Mouse (Mus musculus): ENCODE measurements around the gene B4galt1. TPM values are rescaled to one million over a fixed set of nuclear protein-coding genes. Genes with fewer than 3 reads are reported as not detected.

The B4galt1 gene
- polyA plus RNA-seq, 1 experiment from 2014 or later, result 68.3 TPM

GRCm38 (mm10) chr4:40851031-40851762, 2.6 kb downstream of the B4galt1 start:
- Histone ChIP-seq H3K4me2 (ENCODE audit: low read depth, low read length) (peak overlapping the region; percentile 86), H3K27me3 (replicated peaks; ENCODE audit: control insufficient read depth, insufficient read depth, low read length) (no peaks in the 10 kb centered on the region), H3K9me3 (ENCODE audit: control insufficient read depth, low read length) (no peaks in the 10 kb centered on the region), H3K9ac (ENCODE audit: low read depth, low read length) (peak overlapping the region; percentile 89), H3K27ac (replicated peaks; ENCODE audit: low read depth, low read length) (peak overlapping the region; percentile 94), H3K36me3 (ENCODE audit: control insufficient read depth, insufficient read depth, low read length) (no peaks in the 10 kb centered on the region), H3K4me3 (ENCODE audit: low read depth, low read length) (peak overlapping the region; percentile 90), H3K4me1 (ENCODE audit: control insufficient read depth, insufficient read depth, low read length) (peaks cover 40% of the 10 kb centered on the region)
- DNase-seq (ENCODE audit: low spot score) (no peak), ATAC-seq (ENCODE audit: low read depth) (no peak)
- 76% methylated on average over 6 of the region's 6 CpGs for WGBS

- ATAC-seq (ENCODE audit: low read depth) (no peak), DNase-seq (ENCODE audit: low spot score) (no peak)
- 60% methylated on average over 5 of the region's 5 CpGs for WGBS
- Histone ChIP-seq H3K27me3 (replicated peaks; ENCODE audit: control insufficient read depth, insufficient read depth, low read length) (no peaks in the 10 kb centered on the region), H3K36me3 (ENCODE audit: control insufficient read depth, insufficient read depth, low read length) (no peaks in the 10 kb centered on the region), H3K27ac (replicated peaks; ENCODE audit: low read depth, low read length) (no peak overlapping the region; the same call in 1 of the 2 replicates), H3K9ac (ENCODE audit: low read depth, low read length) (peak overlapping the region; percentile 89; the same call in 1 of the 2 replicates), H3K4me3 (ENCODE audit: low read depth, low read length) (peak overlapping the region; percentile 90), H3K9me3 (ENCODE audit: control insufficient read depth, low read length) (no peaks in the 10 kb centered on the region), H3K4me1 (ENCODE audit: control insufficient read depth, insufficient read depth, low read length) (peaks cover 40% of the 10 kb centered on the region), H3K4me2 (ENCODE audit: low read depth, low read length) (peak overlapping the region; percentile 86)
Observed at GRCm38 (mm10) chr4:40850582-40850981, 3.2 kb downstream of the B4galt1 start.

GRCm38 (mm10) chr4:40849518-40849917, 4.3 kb downstream of the B4galt1 start:
- H3K9me3 ChIP-seq (ENCODE audit: control insufficient read depth, low read length), result no peaks in the 10 kb centered on the region
- H3K27ac ChIP-seq (replicated peaks; ENCODE audit: low read depth, low read length), result no peak overlapping the region
- 87% methylated on average over 3 of the region's 3 CpGs for WGBS
- no peaks in the 10 kb centered on the region for H3K27me3 ChIP-seq (replicated peaks; ENCODE audit: control insufficient read depth, insufficient read depth, low read length)
- DNase-seq (ENCODE audit: low spot score) (no peak), ATAC-seq (ENCODE audit: low read depth) (no peak)
- no peak overlapping the region for H3K4me2 ChIP-seq (ENCODE audit: low read depth, low read length)
- peaks cover 48% of the 10 kb centered on the region for H3K4me1 ChIP-seq (ENCODE audit: control insufficient read depth, insufficient read depth, low read length)
- H3K4me3 ChIP-seq (ENCODE audit: low read depth, low read length), result no peak overlapping the region
- H3K9ac ChIP-seq (ENCODE audit: low read depth, low read length), result no peak overlapping the region
- no peaks in the 10 kb centered on the region for H3K36me3 ChIP-seq (ENCODE audit: control insufficient read depth, insufficient read depth, low read length)

GRCm38 (mm10) chr4:40848246-40848645, 5.6 kb downstream of the B4galt1 start:
- peaks cover 58% of the 10 kb centered on the region for H3K4me1 ChIP-seq (ENCODE audit: control insufficient read depth, insufficient read depth, low read length)

GRCm38 (mm10) chr4:40847160-40847559, 6.6 kb downstream of the B4galt1 start:
- peaks cover 57% of the 10 kb centered on the region for H3K4me1 ChIP-seq (ENCODE audit: control insufficient read depth, insufficient read depth, low read length)
- no peak for ATAC-seq (ENCODE audit: low read depth)
- H3K27me3 ChIP-seq (replicated peaks; ENCODE audit: control insufficient read depth, insufficient read depth, low read length), result no peaks in the 10 kb centered on the region
- 0 out of 2 replicates have a peak overlapping the region, but pooled peaks have one; percentile 2 for H3K27ac ChIP-seq (replicated peaks; ENCODE audit: low read depth, low read length)
- no peaks in the 10 kb centered on the region for H3K9me3 ChIP-seq (ENCODE audit: control insufficient read depth, low read length)
- DNase-seq (ENCODE audit: low spot score), result no peak
- 81% methylated on average over 4 of the region's 4 CpGs for WGBS
- no peak overlapping the region for H3K4me3 ChIP-seq (ENCODE audit: low read depth, low read length)
- no peaks in the 10 kb centered on the region for H3K36me3 ChIP-seq (ENCODE audit: control insufficient read depth, insufficient read depth, low read length)
- H3K4me2 ChIP-seq (ENCODE audit: low read depth, low read length), result no peak overlapping the region
- no peak overlapping the region for H3K9ac ChIP-seq (ENCODE audit: low read depth, low read length)

More at GRCm38 (mm10) chr4:40848246-40848645, 5.6 kb downstream of the B4galt1 start:
- no peak for ATAC-seq (ENCODE audit: low read depth)
- no peak for DNase-seq (ENCODE audit: low spot score)
- H3K36me3 ChIP-seq (ENCODE audit: control insufficient read depth, insufficient read depth, low read length), result no peaks in the 10 kb centered on the region
- no peaks in the 10 kb centered on the region for H3K27me3 ChIP-seq (replicated peaks; ENCODE audit: control insufficient read depth, insufficient read depth, low read length)
- WGBS, result 92% methylated on average over 8 of the region's 8 CpGs
- H3K9ac ChIP-seq (ENCODE audit: low read depth, low read length), result no peak overlapping the region
- H3K4me3 ChIP-seq (ENCODE audit: low read depth, low read length), result no peak overlapping the region
- H3K9me3 ChIP-seq (ENCODE audit: control insufficient read depth, low read length), result no peaks in the 10 kb centered on the region
- H3K4me2 ChIP-seq (ENCODE audit: low read depth, low read length), result no peak overlapping the region
- no peak overlapping the region for H3K27ac ChIP-seq (replicated peaks; ENCODE audit: low read depth, low read length)

GRCm38 (mm10) chr4:40846143-40846931, 7.5 kb downstream of the B4galt1 start:
- no peak overlapping the region for H3K4me3 ChIP-seq (ENCODE audit: low read depth, low read length)
- H3K27ac ChIP-seq (replicated peaks; ENCODE audit: low read depth, low read length), result peak overlapping the region; percentile 2; the same call in 1 of the 2 replicates
- DNase-seq (ENCODE audit: low spot score) (peak; percentile 67), ATAC-seq (ENCODE audit: low read depth) (peak; percentile 24; the same call in 1 of the 2 replicates)
- no peaks in the 10 kb centered on the region for H3K27me3 ChIP-seq (replicated peaks; ENCODE audit: control insufficient read depth, insufficient read depth, low read length)
- H3K9me3 ChIP-seq (ENCODE audit: control insufficient read depth, low read length), result no peaks in the 10 kb centered on the region
- peaks cover 48% of the 10 kb centered on the region for H3K4me1 ChIP-seq (ENCODE audit: control insufficient read depth, insufficient read depth, low read length)
- 68% methylated on average over 7 of the region's 7 CpGs for WGBS
- H3K36me3 ChIP-seq (ENCODE audit: control insufficient read depth, insufficient read depth, low read length), result no peaks in the 10 kb centered on the region
- H3K9ac ChIP-seq (ENCODE audit: low read depth, low read length), result no peak overlapping the region
- H3K4me2 ChIP-seq (ENCODE audit: low read depth, low read length), result no peak overlapping the region

DNA sequence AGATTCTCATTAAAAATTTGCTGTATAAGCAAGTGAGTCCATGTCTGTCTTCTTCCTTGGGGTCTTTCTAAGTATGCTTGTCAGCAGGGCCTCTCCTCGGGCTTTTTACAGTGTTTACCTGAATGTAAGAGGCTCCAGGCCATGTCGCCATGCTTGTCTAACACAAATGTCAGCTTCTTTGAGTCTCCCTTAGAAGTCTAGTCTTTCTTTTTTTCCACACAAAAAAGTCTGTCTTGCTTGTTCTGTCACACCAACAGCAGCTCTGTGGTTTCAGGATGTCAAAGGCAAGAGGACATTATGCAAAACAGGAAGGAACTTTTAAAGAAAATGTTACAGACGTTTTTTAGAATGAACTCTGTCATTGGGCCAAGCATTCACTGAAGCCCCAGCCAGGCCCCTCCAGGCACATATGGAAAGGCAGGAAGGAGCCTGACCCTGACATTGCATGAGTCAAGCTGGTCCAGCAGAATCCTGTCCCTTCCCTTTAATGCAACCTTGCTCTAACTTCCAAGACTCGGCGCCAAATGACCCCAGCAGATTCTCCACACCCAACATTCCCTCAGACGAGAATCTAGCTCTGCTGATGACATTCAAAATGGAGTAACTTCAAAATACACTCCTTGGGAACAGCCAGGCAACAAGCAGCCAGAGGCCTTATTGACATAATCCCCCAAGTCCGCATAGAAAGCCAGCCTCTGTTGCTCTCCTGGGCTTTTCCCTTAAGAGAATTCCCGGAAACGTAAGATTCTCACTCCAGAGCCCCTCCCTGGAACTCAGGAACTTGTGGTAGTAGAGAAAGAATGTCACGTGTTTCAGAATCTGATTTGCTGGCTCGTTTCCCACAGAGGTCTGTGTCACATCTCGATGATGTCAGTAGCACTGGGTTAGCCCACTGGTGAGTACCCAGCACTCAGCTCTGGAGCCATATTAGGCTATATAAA, 8.7 kb downstream of the B4galt1 start:
- Histone ChIP-seq H3K4me2 (ENCODE audit: low read depth, low read length) (no peak overlapping the region), H3K4me3 (ENCODE audit: low read depth, low read length) (no peak overlapping the region), H3K9ac (ENCODE audit: low read depth, low read length) (no peak overlapping the region), H3K36me3 (ENCODE audit: control insufficient read depth, insufficient read depth, low read length) (no peaks in the 10 kb centered on the region), H3K9me3 (ENCODE audit: control insufficient read depth, low read length) (no peaks in the 10 kb centered on the region), H3K4me1 (ENCODE audit: control insufficient read depth, insufficient read depth, low read length) (peaks cover 38% of the 10 kb centered on the region), H3K27ac (replicated peaks; ENCODE audit: low read depth, low read length) (peak overlapping the region; percentile 80), H3K27me3 (replicated peaks; ENCODE audit: control insufficient read depth, insufficient read depth, low read length) (no peaks in the 10 kb centered on the region)
- 28% methylated on average over 12 of the region's 12 CpGs for WGBS
- ATAC-seq (ENCODE audit: low read depth), result no peak
- peak; percentile 77 for DNase-seq (ENCODE audit: low spot score)

- Histone ChIP-seq H3K9me3 (ENCODE audit: control insufficient read depth, low read length) (no peaks in the 10 kb centered on the region), H3K4me1 (ENCODE audit: control insufficient read depth, insufficient read depth, low read length) (peaks cover 35% of the 10 kb centered on the region), H3K27me3 (replicated peaks; ENCODE audit: control insufficient read depth, insufficient read depth, low read length) (no peaks in the 10 kb centered on the region), H3K27ac (replicated peaks; ENCODE audit: low read depth, low read length) (peak overlapping the region; percentile 80), H3K9ac (ENCODE audit: low read depth, low read length) (0 out of 2 replicates have a peak overlapping the region, but pooled peaks have one; percentile 15), H3K4me2 (ENCODE audit: low read depth, low read length) (peak overlapping the region; percentile 20; the same call in 1 of the 2 replicates), H3K4me3 (ENCODE audit: low read depth, low read length) (no peak overlapping the region), H3K36me3 (ENCODE audit: control insufficient read depth, insufficient read depth, low read length) (no peaks in the 10 kb centered on the region)
- 9% methylated on average over 5 of the region's 5 CpGs for WGBS
- ATAC-seq (ENCODE audit: low read depth) (peak; percentile 82), DNase-seq (ENCODE audit: low spot score) (peak; percentile 90)
Observed at GRCm38 (mm10) chr4:40844251-40844721, 9.5 kb downstream of the B4galt1 start.
